Mouse (Mus musculus) spleen, postnatal 10 days (tissue): ENCODE results near the gene Gng3.
A peak's percentile ranks its signal among the peaks of the same experiment; 100 is the strongest.
"Not testable (repeated sequence)": the region's sequence is repeated elsewhere in the genome, so short reads cannot be mapped to it uniquely, and the experiment has no call there.

Experiments used
- DNase-seq, 2 experiments: peaks; one replicate each; pipeline ENCODE4 v3.0.0; 2021 to 2022; ENCODE audit warnings: low spot score in 2 of 2

Gene Gng3

DNA sequence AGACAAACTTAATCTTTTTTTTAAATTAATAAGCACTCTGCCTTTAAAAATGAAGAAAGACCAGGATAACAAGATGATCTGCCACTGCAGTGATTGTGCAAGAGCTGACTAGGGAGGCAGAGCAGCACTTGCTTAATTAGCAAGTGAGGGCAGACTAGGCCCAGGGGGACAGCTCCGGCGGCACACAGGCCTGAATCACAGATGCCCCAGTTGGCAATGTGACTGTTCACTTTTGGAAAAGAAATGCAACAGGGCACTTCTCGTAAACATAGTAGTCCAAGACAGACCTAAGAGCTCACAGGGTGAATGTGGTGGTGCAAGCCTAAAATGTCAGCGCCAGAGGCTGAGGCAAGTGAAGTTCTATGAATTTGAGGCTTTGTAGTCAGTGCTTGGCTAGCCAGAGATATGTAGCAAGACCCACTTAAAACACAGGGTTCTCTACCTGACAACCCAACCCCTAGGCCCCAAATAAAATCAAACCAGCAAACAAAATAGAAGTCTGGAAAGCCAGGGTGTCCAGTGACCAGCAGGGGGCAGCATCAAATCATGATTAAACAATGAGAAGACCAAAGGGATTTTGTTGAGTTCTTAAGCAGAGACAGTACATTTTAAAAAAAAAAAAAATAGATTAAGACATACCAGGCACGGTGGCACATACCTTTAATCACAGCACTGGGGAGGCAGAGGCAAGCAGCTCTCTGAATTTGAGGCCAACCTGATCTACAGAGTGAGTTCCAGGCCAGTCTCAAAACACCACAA, 5.6 kb upstream of the Gng3 start:
- peak; percentile 63 to 91 for DNase-seq

DNA sequence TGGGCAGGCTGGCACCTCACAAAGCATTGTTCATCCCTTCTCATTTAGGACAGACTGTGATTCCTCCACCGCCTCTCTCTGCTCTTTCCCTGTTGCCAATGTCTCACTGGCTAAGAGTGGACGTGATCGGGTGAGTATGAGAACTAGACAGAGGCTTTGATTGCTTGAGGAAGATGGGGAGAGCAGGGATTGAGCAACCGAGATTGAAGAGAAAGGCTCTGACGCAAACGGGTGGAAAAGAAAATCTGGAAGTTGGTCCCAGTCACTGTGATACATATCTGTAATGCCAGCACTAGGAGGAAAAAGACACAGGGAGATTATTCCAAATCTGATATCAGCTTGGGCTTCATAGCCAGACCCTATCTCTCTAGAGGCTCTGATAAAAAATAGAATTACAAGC, 4.0 kb upstream of the Gng3 start:
- no peak for DNase-seq

DNA sequence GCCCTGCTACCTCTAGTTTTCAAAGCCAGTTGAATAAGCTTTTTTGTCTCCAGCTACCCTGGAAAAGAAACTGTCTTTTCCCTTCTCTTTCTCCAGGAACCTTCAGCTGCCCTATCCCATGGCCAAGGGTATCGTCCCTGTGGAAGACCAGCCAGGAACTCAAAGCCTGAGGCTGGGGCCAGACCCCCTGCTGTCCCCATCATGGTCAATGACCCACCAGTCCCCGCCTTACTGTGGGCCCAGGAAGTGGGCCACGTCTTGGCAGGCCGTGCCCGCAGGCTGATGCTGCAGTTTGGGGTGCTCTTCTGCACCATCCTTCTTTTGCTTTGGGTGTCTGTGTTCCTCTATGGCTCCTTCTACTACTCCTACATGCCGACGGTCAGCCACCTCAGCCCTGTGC, 2.0 kb upstream of the Gng3 start:
- DNase-seq: no peak

DNA sequence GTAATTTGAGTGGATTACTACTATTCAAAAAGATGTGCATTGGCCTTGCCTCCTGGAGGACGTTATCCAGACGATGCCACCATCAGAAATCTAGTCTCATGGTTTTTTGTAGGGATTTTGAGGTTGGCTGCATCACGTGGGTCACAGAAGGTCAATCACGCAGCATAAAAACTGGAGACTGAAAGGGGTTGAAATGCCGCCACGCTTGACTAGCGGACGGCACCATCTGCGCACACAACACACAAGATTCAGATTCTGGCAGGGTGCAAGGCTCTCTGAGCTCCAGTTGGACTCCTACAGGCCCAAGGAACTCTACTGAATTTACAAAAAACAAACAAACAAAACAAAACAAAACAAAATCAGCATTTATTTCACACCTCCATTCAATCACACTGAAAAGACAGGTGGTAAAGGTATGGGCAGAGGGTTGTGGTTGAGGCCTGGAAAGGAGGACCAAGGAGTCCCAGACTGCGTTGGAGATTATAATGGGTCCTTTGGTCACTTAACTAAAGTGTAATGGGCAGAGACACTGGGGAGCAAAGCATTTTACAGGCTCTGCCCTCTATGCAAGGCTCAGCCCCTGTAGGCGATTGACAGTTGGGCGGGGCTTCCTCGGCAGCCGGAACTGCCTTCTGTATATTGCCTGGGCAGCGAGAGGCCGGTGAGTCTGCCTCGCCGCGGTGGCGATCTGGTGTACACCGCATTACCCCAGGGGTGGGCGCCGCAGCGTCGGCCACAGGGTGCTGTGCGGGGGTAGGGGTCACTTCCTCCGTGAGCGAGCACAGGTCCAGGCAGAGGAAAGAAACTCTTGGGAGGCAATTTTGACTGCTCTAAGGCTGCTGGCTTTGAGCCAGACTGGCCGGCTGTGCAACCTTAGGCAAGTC, 1.2 kb upstream of the Gng3 start:
- peak; percentile 70 to 85 for DNase-seq

DNA sequence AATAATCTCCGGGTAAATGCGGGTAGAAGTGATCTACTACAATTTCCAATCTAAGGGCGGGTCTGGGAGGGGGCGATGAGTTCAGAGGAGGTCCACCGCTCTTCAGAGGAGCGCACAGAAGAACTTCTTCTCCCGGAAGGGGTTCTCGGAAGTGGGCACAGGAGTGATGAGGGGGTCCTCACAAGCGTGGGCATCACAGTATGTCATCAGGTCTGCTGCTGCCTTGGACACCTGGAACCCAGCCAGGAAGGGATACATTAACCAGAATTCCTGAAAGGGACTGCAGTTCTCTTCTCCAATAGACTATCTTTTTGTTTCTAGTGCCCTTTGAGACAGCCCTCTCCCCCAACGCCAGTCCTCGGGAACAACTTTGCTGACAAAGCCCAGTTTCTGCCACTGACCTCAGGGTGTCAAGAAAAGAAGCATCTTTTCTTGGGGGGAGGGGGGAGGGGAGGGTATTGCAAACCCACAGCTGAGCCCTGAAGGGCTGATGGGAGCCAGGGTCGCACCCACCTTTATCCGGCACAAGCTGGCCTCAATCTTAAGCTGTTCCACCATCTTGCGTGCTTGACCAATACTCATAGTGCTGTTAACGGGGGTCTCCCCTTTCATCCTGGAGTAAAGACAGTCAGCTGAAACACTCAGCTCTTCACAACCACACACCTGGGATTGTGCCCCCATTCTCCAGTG, 808 bp downstream of the Gng3 start:
- DNase-seq: peak in 1 of 2 experiments; percentile 50

DNA sequence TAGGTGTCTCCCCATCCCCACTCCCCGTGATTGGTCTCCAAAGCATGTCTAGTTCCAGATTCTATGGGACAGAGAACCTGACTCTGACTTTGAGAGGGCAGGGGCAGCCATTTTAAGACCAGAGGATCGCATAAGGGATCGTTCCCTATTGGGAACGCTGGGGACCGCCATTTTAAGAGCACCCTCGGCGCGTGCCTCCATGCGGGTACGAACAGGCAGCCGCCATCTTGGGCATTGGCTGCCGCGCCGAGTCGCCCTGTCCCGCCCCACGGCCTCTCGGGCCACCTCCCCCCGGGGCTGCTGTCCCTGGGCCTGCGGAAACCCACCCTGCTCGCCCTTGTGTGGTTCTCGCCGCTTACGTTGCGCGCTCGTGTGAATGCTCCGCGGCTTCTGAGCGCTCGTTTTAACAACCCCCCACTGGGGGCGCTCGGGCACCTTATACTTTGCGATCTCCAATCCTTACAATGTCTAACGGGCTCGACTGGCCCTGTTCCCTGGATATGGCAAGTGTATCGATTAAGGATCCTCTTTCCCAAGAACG, 1.7 kb downstream of the Gng3 start, which contains the start of gene Bscl2:
Gene Bscl2 (plus strand): TSS at position 217 of the 541 bp plus-strand sequence.
- peak; percentile 86 to 89 for DNase-seq

DNA sequence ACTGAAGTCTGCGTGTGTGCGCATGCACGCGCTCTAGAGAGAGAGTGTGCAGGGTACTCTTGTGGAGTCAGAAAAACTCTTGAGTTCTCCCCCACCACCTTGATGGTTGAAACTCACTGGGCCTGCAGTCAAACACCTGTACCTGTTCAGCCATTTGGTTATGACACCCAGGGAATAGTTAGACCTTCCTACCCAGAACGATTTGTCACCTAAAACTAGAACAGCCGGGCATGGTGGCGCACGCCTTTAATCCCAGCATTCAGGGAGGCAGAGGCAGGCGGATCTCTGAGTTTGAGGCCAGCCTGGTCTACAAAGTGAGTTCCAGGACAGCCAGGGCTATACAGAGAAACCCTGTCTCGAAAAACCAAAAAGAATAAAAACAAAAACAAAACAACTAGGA, 2.7 kb downstream of the Gng3 start:
- DNase-seq: not testable (repeated sequence)

DNA sequence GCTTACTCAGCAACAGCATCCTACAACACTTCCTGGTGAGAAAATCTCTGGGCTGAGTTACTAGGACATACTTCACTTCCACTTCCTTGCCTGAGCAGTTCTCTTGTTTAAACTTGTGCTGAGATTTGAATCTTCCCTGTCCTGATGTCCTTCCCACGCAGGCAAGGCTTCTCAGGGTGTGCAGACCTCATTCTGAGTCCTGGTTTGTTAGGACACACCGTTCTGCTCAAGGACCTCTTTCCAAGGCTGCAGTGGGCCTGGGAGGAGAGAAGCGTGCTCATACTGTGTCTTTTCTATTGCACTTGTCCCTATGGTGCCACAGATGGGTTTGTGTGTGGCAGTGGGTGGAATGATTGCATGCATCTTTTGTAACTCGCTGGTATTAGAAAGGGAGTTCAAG, 6.0 kb downstream of the Gng3 start:
- no peak for DNase-seq

DNA sequence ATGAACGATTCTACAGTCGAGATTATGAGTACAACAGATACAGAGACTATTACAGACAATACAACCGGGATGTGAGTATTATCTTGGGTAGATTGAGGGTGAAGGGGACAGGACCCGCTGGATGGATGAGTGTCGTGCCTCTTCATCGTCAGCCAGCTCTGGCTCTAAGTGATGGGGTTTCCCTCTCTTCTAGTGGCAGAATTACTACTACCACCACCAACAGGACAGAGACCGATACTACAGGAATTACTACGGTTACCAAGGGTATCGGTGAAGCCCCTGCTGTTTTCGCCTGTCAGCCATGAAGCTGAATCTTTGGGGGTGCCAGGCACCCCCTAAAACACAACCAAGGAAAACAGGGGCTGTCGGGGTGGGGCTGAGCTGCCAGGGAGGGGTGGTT, 7.7 kb downstream of the Gng3 start:
- DNase-seq: no peak

DNA sequence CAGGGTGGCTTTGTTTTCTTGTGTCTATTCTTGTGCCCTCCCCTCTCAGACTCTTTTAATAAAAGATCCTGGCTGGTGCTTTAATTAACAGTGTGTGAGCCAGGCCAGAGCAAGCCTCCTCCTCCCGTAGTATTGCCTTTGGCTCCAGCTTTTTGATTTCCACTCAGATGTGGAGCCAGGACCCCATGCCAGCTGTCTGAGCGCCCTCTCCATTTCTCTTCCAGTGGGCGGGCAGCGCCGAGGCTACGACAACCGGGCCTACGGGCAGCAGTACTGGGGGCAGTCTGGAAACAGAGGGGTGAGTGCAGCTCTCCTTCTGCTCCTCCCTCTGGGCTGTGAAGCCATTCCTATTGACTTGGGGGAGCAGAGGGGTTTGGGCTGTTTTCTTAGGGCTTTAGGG, 8.3 kb downstream of the Gng3 start:
- no peak for DNase-seq

DNA sequence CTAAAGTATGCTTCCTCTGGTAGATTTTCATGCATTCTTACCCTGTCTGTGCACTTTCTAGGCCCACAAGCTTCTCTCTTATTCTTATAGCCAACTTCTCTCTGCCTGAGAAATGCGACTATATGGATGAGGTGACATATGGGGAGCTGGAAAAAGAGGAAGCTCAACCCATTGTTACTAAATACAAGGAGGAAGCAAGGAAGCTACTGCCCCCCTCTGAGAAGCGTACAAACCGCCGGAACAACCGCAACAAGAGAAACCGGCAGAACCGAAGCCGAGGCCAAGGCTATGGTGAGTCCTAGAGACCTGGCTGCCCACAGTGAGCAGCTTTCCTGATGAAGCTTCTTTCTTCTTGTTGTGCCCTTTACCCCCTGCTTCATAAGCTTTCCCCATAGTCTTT, 9.3 kb downstream of the Gng3 start, which contains the start of gene AC129217.1:
Gene AC129217.1 (plus strand): TSS at position 114 of the 400 bp plus-strand sequence.
- no peak for DNase-seq

DNA sequence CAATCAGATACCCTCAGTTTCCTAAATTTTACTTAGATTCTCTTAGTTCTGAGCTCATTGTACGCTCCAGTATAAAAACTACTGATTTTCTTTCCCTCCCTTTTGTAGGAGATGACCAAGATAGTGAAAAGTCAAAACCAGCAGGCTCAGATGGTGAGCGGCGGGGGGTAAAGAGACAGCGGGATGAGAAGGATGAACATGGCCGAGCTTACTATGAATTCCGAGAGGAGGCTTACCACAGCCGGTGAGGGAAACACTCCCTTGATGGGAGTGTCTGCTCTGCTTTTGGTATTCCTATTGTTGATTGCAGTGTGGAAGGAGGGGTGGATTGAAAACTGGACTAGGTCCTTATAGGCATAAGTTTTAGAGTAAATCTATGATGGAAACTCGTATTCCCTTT, 16.3 kb downstream of the Gng3 start:
- DNase-seq: no peak

DNA sequence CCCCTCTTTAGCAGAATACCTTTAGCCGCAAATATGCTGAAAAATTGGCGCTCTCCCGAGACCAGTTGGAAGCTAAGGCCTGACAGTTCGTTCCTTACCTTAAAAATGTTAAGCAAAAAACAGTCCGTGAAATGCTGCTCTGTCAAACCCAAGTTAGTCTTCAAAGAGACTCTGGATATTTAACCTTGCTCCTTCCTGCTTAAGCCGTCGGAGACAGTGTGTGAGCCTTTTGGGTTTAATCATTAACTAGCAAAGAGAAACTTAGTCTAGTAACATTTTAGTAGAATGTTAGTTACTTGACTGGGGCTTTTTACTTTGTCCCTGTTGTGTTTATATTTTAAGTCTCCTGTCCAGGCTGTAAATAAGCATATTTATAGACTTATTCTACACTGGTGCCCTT, 17.8 kb downstream of the Gng3 start:
- DNase-seq: no peak

DNA sequence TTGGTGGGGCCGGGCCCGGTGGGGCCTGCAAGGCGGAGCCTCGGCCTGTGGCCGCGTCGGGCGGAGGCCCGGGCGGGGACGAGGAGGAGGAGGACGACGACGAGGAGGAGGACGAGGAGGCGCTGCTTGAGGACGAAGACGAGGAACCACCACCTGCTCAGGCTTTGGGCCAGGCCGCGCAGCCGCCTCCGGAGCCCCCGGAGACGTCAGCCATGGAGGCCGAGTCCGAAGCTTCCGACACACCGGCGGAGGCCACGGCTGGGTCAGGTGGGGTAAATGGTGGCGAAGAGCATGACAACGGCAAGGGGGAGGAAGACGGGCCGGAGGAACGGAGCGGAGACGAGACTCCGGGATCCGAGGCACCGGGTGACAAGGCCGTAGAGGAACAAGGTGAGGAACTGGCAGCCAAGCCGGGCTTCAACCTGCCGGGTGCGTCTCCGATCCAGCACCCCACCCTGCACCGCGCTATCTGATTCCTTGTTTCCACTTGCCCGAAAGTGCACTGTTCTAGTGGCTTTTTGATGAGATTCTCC, 18.5 kb downstream of the Gng3 start:
- DNase-seq: peak in 1 of 2 experiments; percentile 72

DNA sequence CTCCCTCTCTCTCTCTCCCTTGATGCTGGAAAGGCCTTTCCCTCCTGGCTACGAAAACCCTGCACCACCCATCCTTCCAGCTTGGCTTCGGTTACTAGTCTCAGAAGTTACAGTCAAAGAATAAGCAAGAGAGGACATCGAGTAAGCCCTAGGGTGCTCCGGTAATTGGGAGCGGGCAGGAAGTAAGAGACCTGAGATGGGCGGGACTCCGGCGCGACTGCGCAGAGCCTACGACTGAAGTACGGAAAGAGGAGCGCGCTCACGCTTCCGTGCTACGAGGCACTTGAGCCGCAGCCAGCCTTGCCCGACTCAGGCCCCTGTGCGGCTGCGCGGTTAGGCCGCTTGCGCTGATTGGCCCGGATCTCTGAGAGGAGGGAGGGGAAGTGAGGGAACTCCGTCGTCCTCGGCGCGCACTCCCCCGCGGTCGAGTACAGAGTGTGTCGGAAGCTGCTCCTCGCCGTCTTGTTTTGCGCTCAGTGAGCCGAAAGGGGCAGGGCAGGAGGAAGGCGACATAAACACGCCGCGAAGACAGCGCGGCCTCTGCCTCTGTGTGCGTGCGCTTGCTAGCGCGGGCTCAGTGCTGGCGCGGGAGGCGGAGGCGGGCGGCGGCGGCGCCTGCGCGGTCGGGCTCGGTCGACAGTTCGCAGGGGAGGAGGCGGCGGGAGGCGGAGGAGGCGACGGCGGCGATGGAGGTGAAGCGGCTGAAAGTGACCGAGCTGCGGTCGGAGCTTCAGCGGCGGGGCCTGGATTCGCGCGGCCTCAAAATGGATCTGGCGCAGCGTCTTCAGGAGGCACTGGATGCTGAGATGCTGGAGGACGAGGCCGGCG, 19.2 kb downstream of the Gng3 start, which contains the start of gene Hnrnpul2:
Gene Hnrnpul2 (plus strand): TSS at position 415 of the 828 bp plus-strand sequence.
- peak; percentile 94 to 97 for DNase-seq

DNA sequence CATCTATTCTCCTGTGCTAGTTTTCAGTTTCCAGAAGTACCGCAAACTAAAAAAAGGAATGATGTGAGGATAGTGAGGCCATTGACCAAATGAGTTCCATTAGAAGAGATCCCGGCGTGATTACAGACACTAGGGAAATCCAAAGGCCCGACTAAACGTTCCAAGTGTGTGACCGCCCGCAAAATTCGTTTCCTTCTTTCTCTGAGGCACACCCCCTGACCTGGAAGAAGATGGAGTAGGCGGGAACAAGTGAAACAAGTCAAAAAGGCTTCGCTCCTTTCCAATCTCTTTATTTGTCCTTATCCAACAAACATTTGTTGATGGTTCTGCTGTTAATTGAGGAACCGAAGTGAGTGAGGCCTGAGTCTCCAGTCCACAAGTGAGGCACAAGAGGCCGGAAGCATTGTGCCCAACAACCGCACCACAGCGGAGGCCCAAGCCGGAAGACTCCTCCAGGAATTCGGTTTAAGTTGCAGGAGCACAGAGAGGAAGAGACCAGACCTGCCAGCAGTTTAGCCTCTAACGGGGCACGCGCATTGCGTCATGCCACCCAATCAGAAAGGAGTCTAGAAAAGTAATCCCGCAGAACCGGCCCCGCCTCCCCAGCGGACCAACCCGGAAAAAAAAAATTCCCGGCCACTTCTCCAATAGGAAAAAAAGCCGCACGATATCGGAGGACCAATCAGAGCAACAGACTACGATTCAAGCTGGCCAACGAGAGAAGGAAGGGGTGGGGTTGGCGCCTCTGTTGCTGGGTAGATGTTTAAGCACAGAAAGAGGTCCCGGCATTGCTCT, 20.0 kb downstream of the Gng3 start, which contains the start of gene Ttc9c:
Gene Ttc9c (minus strand): TSS at position 533 of the 795 bp plus-strand sequence.
- DNase-seq: peak; percentile 86 to 93

DNA sequence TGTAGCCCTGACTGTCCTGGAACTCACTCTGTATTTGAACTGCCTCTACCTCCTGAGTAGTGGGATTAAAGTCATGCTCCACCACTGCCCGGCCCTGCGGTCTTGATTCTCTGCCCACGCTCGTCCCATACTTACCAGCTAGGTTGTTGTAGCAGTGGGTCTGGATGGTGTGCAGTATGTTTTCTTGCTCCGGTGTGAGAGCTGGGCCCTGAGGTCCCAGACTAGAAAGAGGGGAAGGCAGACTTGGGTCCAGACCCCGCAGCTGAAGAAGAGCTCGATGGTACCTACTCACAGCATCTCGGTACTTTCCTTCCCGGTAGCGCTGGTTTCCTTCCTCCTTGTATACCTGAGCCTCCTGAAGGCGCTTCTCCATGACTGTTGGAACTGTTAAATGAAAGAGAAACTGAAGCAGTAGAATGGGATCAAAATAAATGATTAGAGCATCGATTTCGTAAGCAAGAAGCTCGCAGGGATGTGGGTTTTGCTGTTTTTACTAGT, 20.6 kb downstream of the Gng3 start:
- peak; percentile 26 to 41 for DNase-seq

DNA sequence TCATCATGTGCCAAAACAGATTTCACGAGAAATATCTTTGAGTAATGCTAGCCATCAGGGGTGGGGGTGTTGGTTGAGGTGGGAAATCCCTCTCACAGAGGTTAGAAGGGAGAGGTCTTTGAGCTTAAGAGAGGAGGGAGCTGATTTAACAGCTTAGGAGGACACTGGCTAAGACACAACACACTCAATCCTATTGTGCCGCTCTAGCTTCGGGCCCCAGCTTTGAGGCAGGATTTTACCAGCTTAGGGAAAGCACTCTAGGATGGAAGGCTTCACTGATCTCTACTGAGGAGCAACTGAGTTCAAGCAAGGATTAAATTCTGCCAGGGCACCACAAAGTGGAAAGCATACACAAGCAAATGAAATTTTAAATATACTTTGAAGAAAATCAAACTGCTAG, 22.0 kb downstream of the Gng3 start:
- DNase-seq: no peak

DNA sequence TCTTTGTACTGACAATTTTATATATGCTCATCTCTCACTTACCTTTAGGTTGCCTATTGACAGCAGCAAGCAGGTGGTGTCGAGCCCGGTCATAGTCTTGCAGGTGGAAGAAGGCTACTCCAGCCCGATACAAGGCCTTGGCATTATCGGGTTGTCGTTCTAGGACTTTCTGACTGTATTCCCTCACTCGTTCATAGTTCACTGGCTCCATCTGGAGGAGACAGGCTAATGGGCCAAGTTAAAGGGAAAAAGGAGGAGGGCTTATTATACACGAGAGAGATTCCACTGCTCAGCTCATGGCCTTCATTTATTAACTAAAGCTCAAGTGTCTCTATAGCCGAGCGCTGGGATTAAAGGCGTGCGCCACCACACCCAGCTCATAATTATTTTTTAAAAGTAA, 23.2 kb downstream of the Gng3 start:
- DNase-seq: no peak
